ENCODE assay signal across 8 mouse cellular contexts in the genomic region with DNA sequence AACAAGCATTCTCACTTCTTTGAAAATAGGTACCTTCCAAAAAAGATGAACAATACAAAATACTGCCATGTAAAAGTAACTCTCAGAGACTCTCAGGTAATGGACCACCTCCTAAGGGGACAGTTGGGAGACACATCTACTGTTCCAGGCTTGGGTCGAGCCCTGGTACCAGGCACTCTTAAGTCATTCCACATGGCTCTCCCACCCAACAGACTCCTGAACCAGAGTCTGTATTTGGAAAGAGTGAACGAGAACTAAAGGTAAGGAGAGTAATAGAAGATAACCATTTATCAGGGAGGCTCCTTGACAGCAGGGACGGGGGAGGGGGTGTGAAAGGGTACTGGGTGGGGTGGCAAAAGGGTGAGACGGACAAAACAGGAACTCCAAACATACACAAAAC. TPM values are rescaled to one million over a fixed set of nuclear protein-coding genes. Genes with fewer than 3 reads are reported as not detected.
DNase-seq lines count a peak whose midpoint lies in the region; ATAC-seq and TF ChIP-seq lines count a peak whose summit lies in the region.

No protein-coding gene starts in this region.

- peak overlapping the region; percentile 55 for H3ac ChIP-seq in C2C12 (ENCODE audit: control insufficient read depth, insufficient read length, low read depth)

- peak overlapping the region; percentile 99 for H3K4me2 ChIP-seq in forebrain, embryonic 13.5 days
- peak overlapping the region; percentile 80 for H3K4me2 ChIP-seq in liver, embryonic 12.5 days

- no peak for TF ChIP-seq CTCF in C2C12 (IDR thresholded peaks at IDR 0.05; ENCODE audit: control insufficient read depth, insufficient read depth, insufficient read length)

- no peaks in the 10 kb centered on the region for H3K36me3 ChIP-seq in C2C12 (ENCODE audit: control insufficient read depth, insufficient read depth)
- no peaks in the 10 kb centered on the region for H3K36me3 ChIP-seq in forebrain, embryonic 13.5 days (ENCODE audit: poor library complexity, severe bottlenecking)
- H3K36me3 ChIP-seq in liver, embryonic 12.5 days: no peaks in the 10 kb centered on the region

- peaks cover 42% of the 10 kb centered on the region for H3K4me1 ChIP-seq in forebrain, embryonic 13.5 days
- peaks cover 27% of the 10 kb centered on the region for H3K4me1 ChIP-seq in liver, embryonic 12.5 days

- H3K9ac ChIP-seq in forebrain, embryonic 13.5 days: peak overlapping the region; percentile 71; the same call in 1 of the 2 replicates
- no peak overlapping the region for H3K9ac ChIP-seq in liver, embryonic 12.5 days

- peaks cover 40% of the 10 kb centered on the region for H3K79me2 ChIP-seq in C2C12 (ENCODE audit: control insufficient read depth, insufficient read depth)

- H3K4me3 ChIP-seq in C2C12 (ENCODE audit: insufficient read depth, poor library complexity, severe bottlenecking): peak overlapping the region; percentile 60
- peak overlapping the region; percentile 62 for H3K4me3 ChIP-seq in forebrain, embryonic 13.5 days
- peak overlapping the region; percentile 54; the same call in 1 of the 2 replicates for H3K4me3 ChIP-seq in liver, embryonic 12.5 days

- no peaks in the 10 kb centered on the region for H3K9me3 ChIP-seq in forebrain, embryonic 13.5 days (replicated peaks)
- H3K9me3 ChIP-seq in liver, embryonic 12.5 days (replicated peaks): no peaks in the 10 kb centered on the region

- peaks cover 10% of the 10 kb centered on the region for H3K79me3 ChIP-seq in C2C12 (ENCODE audit: low read depth)

- H3K27me3 ChIP-seq in C2C12 (ENCODE audit: control insufficient read depth, insufficient read depth, insufficient read length): no peaks in the 10 kb centered on the region
- H3K27me3 ChIP-seq in forebrain, embryonic 13.5 days: peaks cover 62% of the 10 kb centered on the region
- H3K27me3 ChIP-seq in liver, embryonic 12.5 days (replicated peaks): peaks cover 68% of the 10 kb centered on the region

- WGBS in forebrain, embryonic 13.5 days: 22% methylated on average over 4 of the region's 4 CpGs
- 11% methylated on average over 4 of the region's 4 CpGs for WGBS in liver, embryonic 12.5 days (ENCODE audit: insufficient replicate concordance)

- ATAC-seq in forebrain, embryonic 13.5 days: no peak
- no peak for ATAC-seq in liver, embryonic 12.5 days
- ATAC-seq in megakaryocyte-erythroid progenitor cell, adult 5-6 weeks (replicated peaks; ENCODE audit: low FRiP score, low TSS enrichment, poor library complexity, severe bottlenecking): no peak

- no peak overlapping the region for H3K27ac ChIP-seq in forebrain, embryonic 13.5 days
- H3K27ac ChIP-seq in liver, embryonic 12.5 days: no peak overlapping the region

- peak; percentile 88 for DNase-seq in heart, adult 11 months
- no peak for DNase-seq in heart, postnatal 4 days
- no peak for DNase-seq in layer of hippocampus, adult 18-20 months (ENCODE audit: low spot score in 2 of 2)
- DNase-seq in yolk sac, embryonic 10.5 days (ENCODE audit: low spot score): no peak

TF ChIP-seq in C2C12, 6 proteins besides CTCF, POLR2A, EP300 and RAD21:
- no peak for TF ChIP-seq FOSL1 (IDR thresholded peaks at IDR 0.05; ENCODE audit: insufficient read depth, low read length, poor library complexity, severe bottlenecking)
- TF ChIP-seq MYOD1 (IDR thresholded peaks at IDR 0.05; ENCODE audit: control insufficient read depth, insufficient read length, low read depth): no peak
- TF ChIP-seq MAX (IDR thresholded peaks at IDR 0.05): no peak
- no peak for TF ChIP-seq CEBPB (IDR thresholded peaks at IDR 0.05; ENCODE audit: low read depth)
- no peak for TF ChIP-seq MYOG (IDR thresholded peaks at IDR 0.05; ENCODE audit: control insufficient read depth, extremely low read depth, insufficient read length)
- no peak for TF ChIP-seq USF1 (IDR thresholded peaks at IDR 0.05; ENCODE audit: low read depth)

RNA-seq across cellular contexts. Expression of gene Bhlhe41, which starts 3.0 kb away (rescaled TPM):
- total RNA-seq in heart, postnatal 4 days (2021): 10 to 100 TPM; 10.5 to 12.7 TPM
- polyA plus RNA-seq in C2C12 (2012; fragmentation: generic; extraction: Trizol): 3.9 TPM
- polyA plus RNA-seq in forebrain, embryonic 13.5 days (2015; fragmentation: Nextera tagmentation; extraction: Ambion mirVana): 1.3 and 1.9 TPM in 2 replicates
- polyA plus RNA-seq in liver, embryonic 12.5 days (2016; fragmentation: Nextera tagmentation; extraction: Ambion mirVana): 0.11 and 0.15 TPM in 2 replicates
- total RNA-seq in megakaryocyte-erythroid progenitor cell, adult 5-6 weeks (2014; fragmentation: Nextera tagmentation): not detected in 2 replicates
- 0.19 TPM in 1 of 2 replicates, not detected in the other for total RNA-seq in megakaryocyte-erythroid progenitor cell, adult 5-6 weeks (2017)
- total RNA-seq in layer of hippocampus, adult 18-20 months (2021): 10 to 100 TPM; 48.2 to 52.7 TPM

Comparison
In these comparisons a context has a peak if more than half of its experiments do, and no peak if none do; other contexts are left out.
1. RNA of gene Bhlhe41, which starts 3.0 kb away (total RNA-seq): 48.2 to 52.7 TPM in layer of hippocampus, adult 18-20 months and 10.5 to 12.7 TPM in heart, postnatal 4 days; 0.19 TPM in megakaryocyte-erythroid progenitor cell, adult 5-6 weeks; every median in the first group is over 4 times any median in the second.
2. Peak in every context shown above with its lines, with median percentiles within 50 percentile points of each other: H3K4me3 ChIP-seq.